Mouse (Mus musculus): Measurements from ENCODE around the gene Ptpn21. TPM values are rescaled to one million over a fixed set of nuclear protein-coding genes. Genes with fewer than 3 reads are reported as not detected.

Ptpn21 gene
- polyA plus RNA-seq, 1 experiment: 38.6 TPM

DNA sequence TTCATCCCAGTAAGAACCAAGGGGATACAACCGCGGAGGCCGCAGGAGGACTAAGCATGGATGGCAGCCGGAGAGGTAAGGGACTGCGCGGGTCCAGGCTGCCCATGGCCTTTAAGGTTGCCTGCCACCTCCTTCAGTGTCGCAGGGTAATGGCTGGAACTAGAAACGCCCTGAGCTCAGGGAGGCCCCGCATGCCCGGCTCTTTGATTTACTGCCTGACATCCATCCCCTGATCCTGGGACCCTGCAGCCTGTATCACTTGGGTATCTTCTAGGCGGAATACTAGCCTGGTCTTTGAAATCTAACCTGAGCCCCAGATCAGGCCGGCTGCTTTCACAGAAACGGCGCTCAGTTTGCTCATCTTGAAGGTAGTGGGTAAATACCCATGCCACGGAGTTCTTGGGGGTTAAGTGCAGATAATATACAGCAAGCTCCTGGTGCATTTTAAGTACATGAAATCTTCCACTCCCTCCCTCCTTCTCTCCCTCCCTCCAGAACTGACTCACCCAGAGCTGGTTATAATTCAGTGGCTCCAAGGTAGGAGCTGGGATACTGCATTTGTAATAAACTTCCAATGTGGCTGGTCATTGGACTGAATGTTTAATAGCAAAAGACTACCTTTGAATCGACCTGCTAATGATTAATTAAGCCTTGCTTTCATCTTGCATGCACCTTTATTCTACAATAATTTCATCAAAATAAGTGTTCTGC lies 108.8 kb downstream of the Ptpn21 start:
- peak overlapping the region; percentile 90 for H3K4me3 ChIP-seq (replicated peaks; ENCODE audit: extremely low read depth, low read depth, low read length)
- TF ChIP-seq CTCF (IDR thresholded peaks at IDR 0.05; ENCODE audit: insufficient read depth, low read length): no peak
- TF ChIP-seq POLR2A (IDR thresholded peaks at IDR 0.05; ENCODE audit: borderline replicate concordance, extremely low read depth, low read depth, low read length): no peak
- 2% methylated on average over 16 of the region's 16 CpGs for WGBS
- DNase-seq: no peak
- H3K4me1 ChIP-seq (ENCODE audit: control insufficient read depth, insufficient read depth, low read length): no peaks in the 10 kb centered on the region

GRCm38 (mm10) chr12:98627392-98628259 lies 109.6 kb downstream of the Ptpn21 start, which contains the start of gene Spata7:
Gene Spata7 (plus strand): TSS chr12:98628157.
- DNase-seq: peak; percentile 77
- TF ChIP-seq CTCF (IDR thresholded peaks at IDR 0.05; ENCODE audit: insufficient read depth, low read length): no peak
- no peak for TF ChIP-seq POLR2A (IDR thresholded peaks at IDR 0.05; ENCODE audit: borderline replicate concordance, extremely low read depth, low read depth, low read length)
- H3K4me1 ChIP-seq (ENCODE audit: control insufficient read depth, insufficient read depth, low read length): no peaks in the 10 kb centered on the region
- peak within 1 kb of the TSS; percentile 90 for H3K4me3 ChIP-seq (replicated peaks; ENCODE audit: extremely low read depth, low read depth, low read length)
- WGBS: 1% methylated on average over 32 of the region's 32 CpGs

Other genes with a start within 250 kb of the Ptpn21 start
- gene Kcnk10, start 159.1 kb downstream of the Ptpn21 start, polyA plus RNA-seq (2012; rRNA removed): 0.01 and 0.08 TPM in 2 replicates
- gene Spata7, start 109.2 kb downstream of the Ptpn21 start, polyA plus RNA-seq (2012; rRNA removed): 2.5 and 4.1 TPM in 2 replicates
- 34.5 and 48.0 TPM in 2 replicates for gene Zc3h14, start 9.6 kb upstream of the Ptpn21 start, polyA plus RNA-seq (2012; rRNA removed)
- gene Eml5, start 164.1 kb upstream of the Ptpn21 start, polyA plus RNA-seq (2012; rRNA removed): 1.1 and 3.9 TPM in 2 replicates
- 9.6 and 10.5 TPM in 2 replicates for gene Ttc8, start 183.2 kb upstream of the Ptpn21 start, polyA plus RNA-seq (2012; rRNA removed)